Mouse (Mus musculus) testis, adult 2 months (tissue): ENCODE measurements around the gene Gm43552.

ENCODE experiments used
- CTCF ChIP-seq: fragments of 200-500 bp; IDR thresholded peaks from 2 replicates; pipeline ENCODE4 v1.5.1; 2012; ENCODE audit warnings: low read depth, mild to moderate bottlenecking, inconsistent platforms, low read length, moderate library complexity; ENCODE audit not compliant: control insufficient read depth, insufficient read depth, insufficient replicate concordance
- POLR2A ChIP-seq: fragments of 200-500 bp; IDR thresholded peaks from 2 replicates; pipeline ENCODE4 v1.6.1; 2012; ENCODE audit warnings: low read depth, mild to moderate bottlenecking, inconsistent platforms, low read length, moderate library complexity; ENCODE audit not compliant: control insufficient read depth

GRCm38 (mm10) chr5:65444981-65445380 lies 47.7 kb downstream of the Gm43552 start:
- TF ChIP-seq CTCF (no peak), POLR2A (no peak)
